Mouse (Mus musculus): ENCODE measurements around the gene Gm1113. TPM values are rescaled to one million over a fixed set of nuclear protein-coding genes. Genes with fewer than 3 reads are reported as not detected.

The Gm1113 gene
- not detected in 2 replicates for polyA plus RNA-seq (2012; rRNA removed)

DNA sequence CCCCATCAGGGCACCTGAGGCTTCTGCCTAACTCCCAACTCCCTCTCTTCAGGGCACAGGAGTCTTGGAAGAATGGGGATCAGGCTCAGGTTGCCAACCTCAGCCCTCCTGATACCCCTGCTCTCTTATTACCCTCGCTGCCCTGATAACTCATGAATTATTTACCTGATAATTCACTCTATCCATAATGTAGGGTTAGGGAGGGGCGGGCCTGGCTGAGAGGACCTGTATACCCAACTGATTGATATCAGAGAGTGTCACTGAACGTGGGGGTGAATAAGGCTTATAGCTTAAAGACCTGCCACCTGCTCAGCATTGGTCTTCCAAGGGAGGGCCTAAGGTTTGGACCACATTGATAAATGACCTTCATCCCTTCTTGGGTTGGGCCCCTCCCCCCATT lies at the start of gene Gm1113:
TSS of gene Gm1113 (minus strand) at position 101 of the 400 bp plus-strand sequence.
- no peak for DNase-seq (ENCODE audit: low read depth)
- no peak for TF ChIP-seq POLR2A (IDR thresholded peaks at IDR 0.05; ENCODE audit: borderline replicate concordance, extremely low read depth, insufficient read depth, insufficient read length, poor library complexity, severe bottlenecking)
- TF ChIP-seq CTCF (IDR thresholded peaks at IDR 0.05; ENCODE audit: borderline replicate concordance, extremely low read depth, insufficient read depth, insufficient read length), result no peak

DNA sequence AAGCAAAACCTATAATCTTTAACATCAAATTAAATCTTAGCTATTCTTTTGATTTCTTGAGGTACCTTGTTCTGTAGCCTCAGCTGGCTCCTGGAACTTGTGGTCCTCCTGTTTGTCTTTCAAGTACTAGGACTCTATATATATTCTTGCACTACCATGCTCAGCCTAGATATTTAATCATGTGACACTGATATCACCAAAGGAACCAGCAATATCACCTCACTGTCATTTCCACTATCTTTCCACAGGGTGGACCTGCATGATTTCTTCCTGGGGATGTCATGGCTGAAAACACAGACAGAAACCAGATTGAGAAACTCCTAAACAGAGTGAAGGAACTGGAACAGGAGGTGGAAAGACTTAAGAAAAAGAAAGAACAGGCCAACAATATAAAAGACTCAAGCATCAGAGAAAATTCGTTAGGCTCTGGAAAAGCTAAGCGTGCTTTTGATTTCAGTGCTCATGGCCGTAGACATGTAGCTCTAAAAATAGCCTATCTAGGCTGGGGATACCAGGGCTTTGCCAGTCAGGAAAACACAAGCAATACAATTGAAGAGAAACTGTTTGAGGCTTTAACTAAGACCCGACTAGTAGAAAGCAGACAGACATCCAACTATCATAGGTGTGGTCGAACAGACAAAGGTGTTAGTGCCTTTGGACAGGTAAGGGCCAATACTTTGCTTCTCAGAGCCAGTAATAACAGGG lies 46.6 kb upstream of the Gm1113 start:
- TF ChIP-seq CTCF (IDR thresholded peaks at IDR 0.05; ENCODE audit: borderline replicate concordance, extremely low read depth, insufficient read depth, insufficient read length) (no peak), POLR2A (IDR thresholded peaks at IDR 0.05; ENCODE audit: borderline replicate concordance, extremely low read depth, insufficient read depth, insufficient read length, poor library complexity, severe bottlenecking) (no peak)
- no peak for DNase-seq (ENCODE audit: low read depth)

DNA sequence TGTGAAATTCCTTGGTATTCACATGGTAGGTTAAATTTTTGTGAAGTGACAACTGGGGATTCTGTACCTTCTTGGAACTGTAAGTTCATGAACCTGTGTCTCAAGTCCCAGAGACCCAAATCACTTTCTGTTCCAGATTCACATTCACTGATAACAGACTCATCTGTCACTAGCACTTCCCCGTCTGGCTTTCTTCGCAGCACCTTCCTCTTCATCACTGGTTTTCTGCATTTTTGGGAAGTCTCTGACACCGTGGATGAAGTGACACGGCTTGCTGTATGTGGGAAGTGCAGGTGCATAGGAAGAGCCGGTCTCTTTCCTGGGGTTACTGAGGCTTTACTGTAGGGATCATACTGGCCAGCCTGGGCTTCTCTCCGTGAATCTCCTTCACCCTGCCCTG lies 43.5 kb upstream of the Gm1113 start:
- no peak for TF ChIP-seq POLR2A (IDR thresholded peaks at IDR 0.05; ENCODE audit: borderline replicate concordance, extremely low read depth, insufficient read depth, insufficient read length, poor library complexity, severe bottlenecking)
- TF ChIP-seq CTCF (IDR thresholded peaks at IDR 0.05; ENCODE audit: borderline replicate concordance, extremely low read depth, insufficient read depth, insufficient read length), result no peak
- DNase-seq (ENCODE audit: low read depth), result no peak

DNA sequence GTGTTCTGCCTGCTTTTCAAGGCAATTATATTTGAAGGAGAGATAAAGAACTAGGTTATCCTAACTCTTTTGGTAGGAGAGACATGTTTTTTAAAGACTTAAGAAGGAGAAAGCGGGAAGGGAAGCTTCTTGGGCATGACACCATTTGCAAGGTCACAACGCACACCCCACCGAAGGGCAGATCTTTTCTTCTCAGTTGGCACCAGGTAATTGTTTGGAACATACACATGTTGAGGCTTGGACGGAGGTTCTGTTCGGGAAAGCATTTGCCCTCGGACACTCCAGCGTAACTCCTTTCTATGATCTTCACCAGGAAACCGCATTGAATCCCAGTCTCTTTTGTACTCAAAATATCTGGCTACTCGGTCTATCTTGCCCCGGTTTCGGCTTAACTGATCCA lies 43.0 kb upstream of the Gm1113 start:
- DNase-seq (ENCODE audit: low read depth), result no peak
- TF ChIP-seq POLR2A (IDR thresholded peaks at IDR 0.05; ENCODE audit: borderline replicate concordance, extremely low read depth, insufficient read depth, insufficient read length, poor library complexity, severe bottlenecking) (no peak), CTCF (IDR thresholded peaks at IDR 0.05; ENCODE audit: borderline replicate concordance, extremely low read depth, insufficient read depth, insufficient read length) (no peak)

DNA sequence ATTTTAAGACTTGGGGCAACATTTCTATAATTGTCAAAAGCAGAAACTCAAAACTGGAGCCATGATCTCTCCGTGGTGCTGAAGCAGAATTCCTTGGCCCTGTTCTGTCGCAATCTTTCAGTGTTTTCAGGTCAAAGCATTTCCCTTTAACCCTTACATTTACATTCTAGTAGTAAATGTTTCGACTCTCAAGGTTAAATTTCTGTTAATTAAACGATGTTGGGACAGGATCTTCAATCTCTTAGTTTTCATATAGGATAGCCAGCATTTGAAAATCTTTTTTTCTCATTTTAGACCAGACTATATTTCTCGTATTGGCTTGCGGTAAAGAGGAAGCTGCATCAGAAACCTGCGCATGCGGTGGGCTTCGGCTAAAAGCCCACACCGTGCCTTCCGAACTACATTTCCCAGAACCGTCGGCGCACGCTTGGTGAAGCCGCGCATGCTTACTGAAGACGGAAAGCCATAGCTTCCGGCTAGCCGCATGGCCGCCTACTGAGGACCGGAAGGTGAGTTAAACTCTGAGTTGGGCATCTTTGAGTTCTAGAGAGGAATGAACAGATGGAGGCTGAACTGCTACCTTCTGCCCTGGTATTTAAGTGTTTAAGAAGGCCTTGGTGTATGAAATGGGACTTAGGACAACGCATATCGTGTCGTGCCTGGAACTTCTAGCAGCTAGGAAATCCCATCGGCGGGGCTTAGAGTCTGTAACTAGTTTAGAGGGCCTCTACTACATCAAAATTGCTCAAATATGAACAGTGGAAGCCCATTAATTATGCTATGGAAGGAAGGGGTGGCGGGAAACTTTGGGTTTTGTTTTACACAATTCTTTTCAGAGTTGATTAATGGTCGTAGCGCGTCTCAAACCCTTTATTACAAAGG lies 41.2 kb upstream of the Gm1113 start:
- peak; percentile 98 for DNase-seq (ENCODE audit: low read depth)
- TF ChIP-seq POLR2A (IDR thresholded peaks at IDR 0.05; ENCODE audit: borderline replicate concordance, extremely low read depth, insufficient read depth, insufficient read length, poor library complexity, severe bottlenecking) (peak; percentile 58; the same call in 1 of the 2 replicates), CTCF (IDR thresholded peaks at IDR 0.05; ENCODE audit: borderline replicate concordance, extremely low read depth, insufficient read depth, insufficient read length) (no peak)

DNA sequence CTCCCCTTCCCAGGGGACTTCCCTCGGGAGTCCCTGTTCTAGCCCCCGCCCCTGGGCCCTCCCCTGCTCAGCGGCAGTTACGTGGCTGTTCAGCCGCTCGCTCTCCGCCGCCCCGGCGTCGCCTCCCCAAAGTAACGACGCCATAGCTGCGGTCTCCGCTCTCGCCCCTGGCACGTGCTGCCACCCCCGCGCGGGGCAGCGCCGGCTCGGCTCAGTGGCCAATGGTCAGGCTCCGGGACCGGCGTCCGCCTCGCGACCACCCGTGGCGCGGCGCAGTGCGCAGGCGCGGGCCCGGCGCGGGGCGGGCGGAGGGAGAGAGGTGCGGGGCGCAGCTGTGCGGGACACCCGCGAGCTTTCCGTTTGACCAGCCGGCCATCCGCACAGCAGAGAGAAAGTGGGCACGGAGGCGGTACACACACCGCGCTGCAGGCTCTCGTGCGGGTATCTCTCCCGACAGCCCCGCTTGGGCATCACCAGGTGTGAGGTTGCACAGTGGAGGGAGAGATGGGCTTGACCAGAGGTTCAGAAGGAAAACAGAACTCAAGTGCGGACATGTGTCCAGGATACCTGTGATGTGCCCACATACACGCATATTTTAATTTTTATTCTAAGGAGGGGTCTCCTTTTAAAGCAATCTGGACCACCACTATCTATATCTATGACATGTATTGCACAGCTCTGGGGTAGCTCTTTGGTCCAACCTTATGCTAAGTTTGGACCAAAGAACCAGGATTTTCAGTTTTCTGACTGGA lies 40.4 kb upstream of the Gm1113 start, which contains the start of the genes Ddx25 and Pus3:
TSS of gene Ddx25 (minus strand) at position 272 of the 752 bp plus-strand sequence.
TSS of gene Pus3 (plus strand) at position 339 of the 752 bp plus-strand sequence.
- TF ChIP-seq CTCF (IDR thresholded peaks at IDR 0.05; ENCODE audit: borderline replicate concordance, extremely low read depth, insufficient read depth, insufficient read length) (no peak), POLR2A (IDR thresholded peaks at IDR 0.05; ENCODE audit: borderline replicate concordance, extremely low read depth, insufficient read depth, insufficient read length, poor library complexity, severe bottlenecking) (peak; percentile 66)
- peak; percentile 80 for DNase-seq (ENCODE audit: low read depth)

DNA sequence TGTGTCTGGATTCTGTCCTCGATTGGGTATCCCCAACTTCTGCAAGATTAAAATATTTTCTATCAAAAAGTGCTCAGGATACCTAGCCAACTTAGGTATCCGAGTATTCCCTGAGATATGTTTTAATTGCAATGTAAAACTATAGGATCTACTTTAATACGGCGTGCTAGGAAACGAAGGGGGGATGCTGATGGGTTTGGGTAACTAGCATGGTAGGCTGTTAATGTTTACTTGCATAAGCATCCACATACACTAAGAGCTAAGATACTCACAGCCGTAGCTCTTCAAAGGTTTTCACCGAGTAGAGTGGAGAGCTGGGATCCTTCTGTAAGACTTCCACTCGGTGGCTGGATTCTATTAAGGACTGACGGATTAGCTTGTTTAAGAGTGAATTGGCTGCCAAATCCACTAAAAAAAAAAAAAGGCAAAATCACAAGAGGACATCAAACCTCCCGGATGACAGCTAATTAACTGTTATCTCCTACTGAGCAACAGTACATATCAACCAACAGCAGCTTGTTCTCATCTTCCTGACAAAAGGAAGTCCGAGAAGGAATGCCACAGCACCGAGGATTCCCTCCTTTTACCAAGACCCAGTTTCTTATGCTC lies 38.5 kb upstream of the Gm1113 start:
- peak; percentile 18 for DNase-seq (ENCODE audit: low read depth)
- TF ChIP-seq POLR2A (IDR thresholded peaks at IDR 0.05; ENCODE audit: borderline replicate concordance, extremely low read depth, insufficient read depth, insufficient read length, poor library complexity, severe bottlenecking), result no peak
- no peak for TF ChIP-seq CTCF (IDR thresholded peaks at IDR 0.05; ENCODE audit: borderline replicate concordance, extremely low read depth, insufficient read depth, insufficient read length)

DNA sequence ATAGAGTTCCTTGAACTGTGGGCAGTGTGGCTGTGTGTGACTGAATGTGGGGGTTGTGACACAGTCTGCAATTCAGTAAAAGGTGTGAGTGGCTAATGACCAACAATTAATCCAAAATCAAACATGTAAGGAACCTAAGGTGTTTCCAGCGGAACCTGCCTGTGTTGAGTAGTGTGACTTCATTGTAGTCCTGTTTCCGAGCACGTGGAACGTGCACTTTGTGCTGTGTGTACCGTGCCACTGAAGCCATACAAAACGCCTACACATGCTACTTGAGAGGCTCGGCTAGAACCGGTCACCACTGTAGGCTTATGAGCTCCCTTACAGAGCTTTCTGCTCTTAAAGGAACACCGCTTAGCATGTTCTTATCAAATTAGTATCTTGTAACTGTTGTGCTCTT lies 30.4 kb upstream of the Gm1113 start:
- no peak for TF ChIP-seq CTCF (IDR thresholded peaks at IDR 0.05; ENCODE audit: borderline replicate concordance, extremely low read depth, insufficient read depth, insufficient read length)
- no peak for TF ChIP-seq POLR2A (IDR thresholded peaks at IDR 0.05; ENCODE audit: borderline replicate concordance, extremely low read depth, insufficient read depth, insufficient read length, poor library complexity, severe bottlenecking)
- DNase-seq (ENCODE audit: low read depth), result no peak

DNA sequence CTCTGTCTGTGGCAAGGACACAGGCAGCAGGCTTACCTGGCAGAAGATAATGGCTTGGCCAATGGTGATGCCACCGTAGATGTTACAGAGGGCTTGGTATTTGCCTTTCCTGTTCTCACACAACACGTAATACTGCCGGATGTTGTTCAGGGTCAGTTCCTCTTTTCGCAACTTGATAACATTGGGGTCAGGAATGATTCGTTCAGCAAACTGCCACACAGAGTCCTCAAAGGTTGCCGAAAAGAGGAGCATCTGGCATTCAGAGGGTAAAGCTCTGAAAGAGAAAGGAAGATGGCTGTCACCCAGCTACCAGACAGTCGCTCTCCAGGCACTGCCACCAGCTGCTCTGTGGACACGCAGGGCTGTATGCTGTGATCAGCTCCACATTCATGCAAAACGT lies 28.7 kb upstream of the Gm1113 start:
- TF ChIP-seq POLR2A (IDR thresholded peaks at IDR 0.05; ENCODE audit: borderline replicate concordance, extremely low read depth, insufficient read depth, insufficient read length, poor library complexity, severe bottlenecking) (no peak), CTCF (IDR thresholded peaks at IDR 0.05; ENCODE audit: borderline replicate concordance, extremely low read depth, insufficient read depth, insufficient read length) (no peak)

DNA sequence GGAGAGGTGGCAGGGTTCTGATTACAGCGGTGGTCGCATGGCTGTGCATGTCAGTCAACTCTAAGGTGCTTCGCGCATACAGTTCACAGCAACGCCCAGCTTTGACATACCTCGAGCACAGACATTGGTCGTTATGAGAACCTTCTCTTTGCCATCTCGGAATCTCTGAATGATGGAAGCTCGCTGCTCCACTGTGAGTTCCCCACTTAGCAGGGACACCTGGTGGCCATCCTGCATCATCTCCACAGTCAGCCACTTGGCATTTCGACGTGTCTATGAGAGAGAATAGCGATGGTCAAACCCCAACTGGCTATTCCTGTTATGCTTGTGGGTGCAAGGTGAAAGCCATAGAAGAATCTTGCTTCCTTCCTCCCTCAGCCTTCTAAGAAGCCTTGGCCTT lies 27.6 kb upstream of the Gm1113 start:
- DNase-seq (ENCODE audit: low read depth), result no peak
- no peak for TF ChIP-seq POLR2A (IDR thresholded peaks at IDR 0.05; ENCODE audit: borderline replicate concordance, extremely low read depth, insufficient read depth, insufficient read length, poor library complexity, severe bottlenecking)
- peak; percentile 35; the same call in 1 of the 2 replicates for TF ChIP-seq CTCF (IDR thresholded peaks at IDR 0.05; ENCODE audit: borderline replicate concordance, extremely low read depth, insufficient read depth, insufficient read length)

More for the DNA sequence above, 28.7 kb upstream of the Gm1113 start:
- no peak for DNase-seq (ENCODE audit: low read depth)
